Mouse (Mus musculus) megakaryocyte, embryonic 14.5 days (primary cell): ENCODE measurements around the gene Adamts14.

ENCODE experiments used
- FLI1 ChIP-seq: IDR thresholded peaks from 2 replicates; pipeline ENCODE4 v1.6.1; 2012; ENCODE audit warnings: low read length, inconsistent platforms, mixed read lengths
- GATA1 ChIP-seq: IDR thresholded peaks from 3 replicates; pipeline ENCODE4 v1.6.1; 2012; ENCODE audit warnings: mixed read lengths, low read length, inconsistent platforms, borderline replicate concordance

DNA sequence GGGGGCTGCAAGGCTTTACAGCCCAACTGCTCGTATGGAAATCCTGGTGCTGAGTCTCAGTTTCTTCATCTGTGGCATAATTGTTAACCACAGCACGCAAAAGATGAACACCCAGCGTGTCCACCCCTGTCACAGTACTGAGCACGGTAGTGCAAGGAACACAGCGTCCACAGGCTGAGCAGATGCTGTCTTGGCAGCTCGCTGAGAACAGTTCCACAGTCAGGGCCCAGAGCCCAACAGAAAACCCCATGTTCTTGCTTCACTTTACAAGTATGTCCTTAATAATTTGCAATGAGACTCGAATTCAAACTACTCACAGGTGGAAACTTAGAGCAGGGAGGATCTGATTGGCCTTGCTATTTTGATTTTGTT is 592 bp upstream of the Adamts14 start:
- TF ChIP-seq GATA1 (no peak), FLI1 (no peak)
